18 mouse cellular contexts compared by ENCODE assay signal in genomic region chr7:80682630-80683029, GRCm38 (mm10). TPM values are rescaled to one million over a fixed set of nuclear protein-coding genes. Genes with fewer than 3 reads are reported as not detected.
DNase-seq lines count a peak whose midpoint lies in the region; ATAC-seq and TF ChIP-seq lines count a peak whose summit lies in the region.
"Had no signal": no experiment of that assay in that cellular context is flagged by ENCODE, and none has a peak within 500 bp of the region (broad histone marks: within the 10 kb centered on the region; RNA-seq: fewer than 3 reads in every experiment).

No protein-coding gene starts in this region.

- no peaks in the 10 kb centered on the region for H3K36me3 ChIP-seq in lung, embryonic 16.5 days (ENCODE audit: control insufficient read depth, insufficient read depth, low read length)
- H3K36me3 ChIP-seq in intestine, embryonic 15.5 days = no peaks in the 10 kb centered on the region
- no peaks in the 10 kb centered on the region for H3K36me3 ChIP-seq in stomach, embryonic 15.5 days

- H3K9me3 ChIP-seq in lung, embryonic 16.5 days (ENCODE audit: control insufficient read depth, low read length) = no peaks in the 10 kb centered on the region; the same call in 1 of the 2 replicates
- H3K9me3 ChIP-seq in intestine, embryonic 15.5 days = no peaks in the 10 kb centered on the region
- no peaks in the 10 kb centered on the region for H3K9me3 ChIP-seq in stomach, embryonic 15.5 days

- no peak overlapping the region for H3K4me2 ChIP-seq in lung, embryonic 16.5 days (ENCODE audit: low read depth, low read length)
- H3K4me2 ChIP-seq in intestine, embryonic 15.5 days (replicated peaks) = no peak overlapping the region
- H3K4me2 ChIP-seq in stomach, embryonic 15.5 days = no peak overlapping the region
- H3K4me2 ChIP-seq: midbrain, embryonic 11.5 days had no signal

- no peaks in the 10 kb centered on the region for H3K27me3 ChIP-seq in lung, embryonic 16.5 days (ENCODE audit: control insufficient read depth, insufficient read depth, low read depth, low read length)
- H3K27me3 ChIP-seq in intestine, embryonic 15.5 days (replicated peaks) = no peaks in the 10 kb centered on the region
- no peaks in the 10 kb centered on the region for H3K27me3 ChIP-seq in stomach, embryonic 15.5 days (replicated peaks)

- peaks cover 19% of the 10 kb centered on the region for H3K4me1 ChIP-seq in lung, embryonic 16.5 days (replicated peaks; ENCODE audit: control insufficient read depth, insufficient read depth, low read length)
- H3K4me1 ChIP-seq in intestine, embryonic 15.5 days (replicated peaks) = peaks cover 13% of the 10 kb centered on the region
- H3K4me1 ChIP-seq in stomach, embryonic 15.5 days = peaks cover 7% of the 10 kb centered on the region; the same call in 1 of the 2 replicates

- no peak overlapping the region for H3K9ac ChIP-seq in lung, embryonic 16.5 days (ENCODE audit: low read length)
- H3K9ac ChIP-seq in intestine, embryonic 15.5 days = no peak overlapping the region
- no peak overlapping the region for H3K9ac ChIP-seq in stomach, embryonic 15.5 days

- ATAC-seq in lung, embryonic 16.5 days (ENCODE audit: low read depth) = 0 out of 2 replicates have a peak, but pooled peaks have one; percentile 18
- 0 out of 2 replicates have a peak, but pooled peaks have one; percentile 58 for ATAC-seq in intestine, embryonic 15.5 days
- ATAC-seq in stomach, embryonic 15.5 days (ENCODE audit: insufficient read depth, low FRiP score, low read depth) = peak; percentile 48
- ATAC-seq: activated CD4-positive, CD25-positive, alpha-beta regulatory T cell, adult 4 months had no signal

- WGBS in lung, embryonic 16.5 days = 50% methylated on average over 1 of the region's 1 CpGs
- 54% methylated on average over 1 of the region's 1 CpGs for WGBS in intestine, embryonic 15.5 days
- WGBS in stomach, embryonic 15.5 days = 41% methylated on average over 1 of the region's 1 CpGs

- no peak for DNase-seq in gastrocnemius, adult 2 months
- no peak for DNase-seq in gastrocnemius, adult 8-10 months (ENCODE audit: low spot score in 2 of 2)
- DNase-seq in lung, postnatal 25 days (ENCODE audit: low spot score) = no peak
- DNase-seq in left cerebral cortex, adult 11 months (ENCODE audit: low spot score) = no peak
- DNase-seq: cerebellum, adult 9-11 months; embryo, embryonic 11 days; gastrocnemius, postnatal 36 days; heart, postnatal 14 days; kidney, postnatal 10 days; left cerebral cortex, postnatal 4 days; lung, postnatal 10 days; retina, postnatal 1 day had no signal

- peak overlapping the region; percentile 59 for H3K27ac ChIP-seq in gastrocnemius, adult 2 months
- no peak overlapping the region for H3K27ac ChIP-seq in lung, embryonic 16.5 days (ENCODE audit: low read length)
- H3K27ac ChIP-seq in intestine, embryonic 15.5 days = no peak overlapping the region
- no peak overlapping the region for H3K27ac ChIP-seq in stomach, embryonic 15.5 days

- intact Hi-C loops in gastrocnemius, adult 2 months (cut with DNase I) = loop anchor here (10.0 kb wide), 1 partner anchor 298 kb away; the partner anchor contains the start of gene Fes

- no peak overlapping the region for H3K4me3 ChIP-seq in gastrocnemius, adult 2 months
- H3K4me3 ChIP-seq in lung, embryonic 16.5 days (ENCODE audit: low read length) = no peak overlapping the region
- no peak overlapping the region for H3K4me3 ChIP-seq in intestine, embryonic 15.5 days (replicated peaks)
- no peak overlapping the region for H3K4me3 ChIP-seq in stomach, embryonic 15.5 days (replicated peaks)
- H3K4me3 ChIP-seq: erythroblast, embryonic 14.5 days had no signal

- no peak for TF ChIP-seq CTCF in gastrocnemius, adult 2 months (IDR thresholded peaks at IDR 0.05)

RNA-seq across cellular contexts. Expression of gene Crtc3, which starts 6.0 kb away (rescaled TPM):
- 10 to 100 TPM; 12.0 to 13.1 TPM for total RNA-seq in gastrocnemius, adult 2 months (2021)
- total RNA-seq in gastrocnemius, adult 8-10 months (2022) = 10 to 100 TPM in 3 of 4 experiments, 1 to 10 TPM in 1; 8.9 to 11.6 (median 11.4) TPM
- 18.6 and 20.8 TPM in 2 replicates for polyA plus RNA-seq in lung, embryonic 16.5 days (2015; fragmentation: Nextera tagmentation; extraction: Ambion mirVana)
- polyA plus RNA-seq in intestine, embryonic 15.5 days (2015; fragmentation: Nextera tagmentation; extraction: Ambion mirVana) = 15.5 and 15.8 TPM in 2 replicates
- 22.6 TPM in 2 replicates for polyA plus RNA-seq in stomach, embryonic 15.5 days (2015; fragmentation: Nextera tagmentation; extraction: Ambion mirVana)
